Mouse (Mus musculus) spleen, adult 2 months (tissue): Measurements from ENCODE around the gene Ciart.

Experiments
- CTCF ChIP-seq: fragments of 200-500 bp; IDR thresholded peaks from 2 replicates; pipeline ENCODE4 v1.5.1; 2011; ENCODE audit warnings: mild to moderate bottlenecking, inconsistent platforms; ENCODE audit not compliant: insufficient read depth, insufficient read length, insufficient replicate concordance; ENCODE audit errors: extremely low read depth
- POLR2A ChIP-seq: fragments of 200-500 bp; IDR thresholded peaks from 2 replicates; pipeline ENCODE4 v1.6.1; 2011; ENCODE audit warnings: low read depth, low read length, inconsistent platforms

- TF ChIP-seq CTCF: no peak
- no peak for TF ChIP-seq POLR2A
Observed at GRCm38 (mm10) chr3:95863578-95863977, 18.5 kb downstream of the Ciart start.
